Mouse (Mus musculus): Measurements from ENCODE around the gene Syncrip.

The Syncrip gene

DNA sequence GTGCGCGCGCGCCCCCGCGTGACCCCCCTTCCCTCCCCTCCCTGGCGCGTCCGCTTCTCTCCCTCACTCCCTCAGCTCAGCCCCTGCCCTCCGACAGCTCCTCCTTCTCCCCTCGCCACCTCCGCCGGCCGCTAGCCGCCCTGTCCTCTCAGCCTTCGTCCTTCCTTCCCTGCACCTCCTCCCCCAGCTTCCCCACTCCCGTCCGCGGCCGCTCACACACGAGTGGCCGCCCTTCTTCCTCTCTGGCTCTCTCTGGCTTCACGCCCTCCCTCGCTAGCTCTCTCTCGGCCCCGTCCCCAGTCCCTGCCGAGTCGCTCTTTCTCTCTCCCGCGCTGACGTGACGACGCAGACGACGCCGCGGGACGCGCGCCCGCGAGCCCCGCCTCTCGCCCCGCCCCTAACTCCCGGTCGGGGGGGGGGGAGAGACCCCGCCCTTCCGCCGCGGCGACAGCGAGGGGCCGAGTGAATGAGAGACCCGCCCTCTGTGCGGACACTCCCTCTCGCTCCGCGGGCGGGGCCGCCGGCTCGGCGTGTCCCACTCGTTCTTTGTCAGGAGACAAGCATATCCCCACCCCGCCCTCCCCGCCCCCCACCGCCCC, at the start of gene Syncrip:
Syncrip (minus strand) TSS at position 345 of the 599 bp plus-strand sequence.
- peak; percentile 90 to 93 for DNase-seq

DNA sequence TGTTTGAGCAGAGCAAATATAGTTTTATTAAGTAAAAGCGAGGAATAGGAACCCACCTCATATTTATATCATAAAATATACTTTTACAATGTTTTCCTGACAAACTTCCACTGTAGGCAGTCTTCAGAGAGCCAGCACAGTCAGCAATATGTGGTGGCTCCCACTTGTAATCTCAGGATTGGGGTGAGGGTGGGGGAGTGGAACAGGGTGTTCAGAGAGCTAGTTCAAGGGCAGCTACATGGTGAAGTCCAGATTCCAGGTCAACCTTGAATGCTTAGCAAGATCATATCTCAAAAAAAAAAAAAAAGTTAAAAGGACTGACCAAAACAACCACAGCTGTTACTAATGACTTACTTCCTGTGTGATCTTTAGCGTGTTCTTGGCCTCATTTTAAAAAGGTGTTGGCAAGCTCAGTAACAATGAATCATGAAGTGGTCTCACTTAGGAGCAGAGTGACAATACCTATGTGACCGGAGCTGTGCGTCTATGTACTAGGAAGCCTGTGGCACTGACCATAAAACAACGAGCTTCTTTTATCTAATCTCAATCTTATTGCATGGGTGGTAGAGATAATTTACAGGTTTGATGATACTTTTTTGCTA, 47.7 kb upstream of the Syncrip start:
- DNase-seq = no peak

DNA sequence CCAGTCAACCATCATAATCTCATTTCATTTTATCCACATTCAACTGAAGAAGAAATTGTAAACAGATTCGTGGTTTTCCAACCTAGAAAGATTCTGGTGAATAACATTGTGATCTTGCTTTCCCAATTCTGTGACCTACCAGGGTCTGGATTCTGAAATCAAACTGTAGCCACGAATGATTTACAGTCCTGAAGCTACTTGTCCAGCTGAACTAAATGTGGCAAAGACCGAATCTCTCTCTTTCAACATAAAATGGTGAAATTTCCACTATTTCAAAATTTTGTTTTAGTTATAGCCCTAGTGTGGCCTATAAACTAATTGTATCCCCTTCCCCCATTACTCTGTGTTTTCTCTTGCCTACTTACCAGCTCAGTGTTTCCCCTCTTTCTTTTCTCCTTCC, 47.2 kb upstream of the Syncrip start:
- no peak for DNase-seq

DNA sequence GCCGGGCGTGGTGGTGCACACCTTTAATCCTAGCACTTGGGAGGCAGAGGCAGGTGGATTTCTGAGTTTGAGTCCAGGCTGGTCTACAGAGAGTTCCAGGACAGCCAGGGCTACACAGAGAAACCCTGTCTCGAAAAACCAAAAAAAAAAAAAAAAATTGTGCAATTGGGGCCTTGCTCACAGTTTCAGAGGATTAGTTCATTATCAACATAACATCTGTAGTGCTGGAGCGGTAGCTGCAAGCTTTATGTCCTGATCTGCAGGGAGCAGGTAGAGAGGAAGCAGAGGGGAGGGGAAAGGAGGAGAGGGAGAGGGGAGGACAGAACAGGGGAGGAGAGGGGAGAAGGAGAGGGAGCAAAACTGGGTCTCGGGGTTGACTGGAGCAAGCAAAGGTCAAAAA, 46.4 kb upstream of the Syncrip start:
- DNase-seq = no peak

DNA sequence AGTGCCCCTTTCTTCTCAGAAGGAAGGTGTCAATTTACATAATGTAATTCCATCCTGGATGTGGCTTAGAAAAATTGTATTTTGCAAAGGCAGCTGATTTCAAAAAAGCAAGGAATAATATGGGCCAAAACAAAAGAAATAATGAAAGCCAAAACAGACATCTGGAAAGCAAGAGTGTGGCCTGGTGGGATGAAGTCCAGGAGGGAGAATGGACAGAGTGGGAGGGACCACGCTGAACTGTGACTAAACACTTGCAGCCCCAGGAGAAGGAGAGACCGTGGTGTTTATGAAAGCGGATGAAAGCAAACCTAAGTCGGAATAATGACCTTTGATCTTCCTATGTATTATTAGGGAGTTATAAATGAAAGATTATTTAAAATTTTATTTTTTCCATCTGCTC, 45.6 kb upstream of the Syncrip start:
- DNase-seq = no peak

DNA sequence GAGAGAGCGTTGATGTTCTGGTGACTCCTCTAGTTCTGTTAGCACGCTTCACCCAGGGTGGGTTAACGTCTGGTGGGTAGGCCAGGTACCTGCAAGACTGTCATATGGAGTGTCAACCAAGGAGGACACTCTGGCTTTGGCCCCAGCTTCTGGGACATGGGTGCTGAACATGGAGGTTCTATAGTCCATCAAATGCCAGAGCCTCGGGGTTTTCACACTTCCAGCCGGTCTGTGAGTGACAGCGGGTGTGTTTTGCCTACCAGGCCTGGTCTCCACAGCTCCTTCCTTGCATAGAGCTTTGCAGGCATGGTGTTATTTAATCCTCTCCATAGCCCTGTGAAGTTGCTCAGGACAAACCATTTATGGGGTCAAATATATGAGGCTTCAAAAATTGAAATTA, 43.0 kb upstream of the Syncrip start:
- no peak for DNase-seq

DNA sequence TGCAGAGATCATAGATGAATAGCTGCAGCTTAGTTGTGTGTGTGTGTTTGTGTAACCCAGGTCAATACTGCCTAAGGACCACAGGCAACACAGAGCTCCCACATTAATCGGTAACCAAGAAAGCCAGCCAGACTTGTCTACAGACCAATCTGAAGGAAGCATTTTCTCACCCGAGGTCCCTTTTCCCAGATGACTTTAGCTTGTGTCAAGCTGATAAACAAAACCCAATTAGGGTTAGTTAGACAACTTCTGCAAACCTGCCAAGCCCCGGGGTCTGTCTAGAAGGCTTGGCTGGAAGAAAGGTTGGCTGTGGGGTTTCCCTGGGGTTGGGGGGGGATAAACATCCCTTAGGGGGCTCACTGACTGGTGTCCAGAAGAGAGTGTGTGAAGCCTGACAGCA, 42.4 kb upstream of the Syncrip start:
- DNase-seq = no peak

DNA sequence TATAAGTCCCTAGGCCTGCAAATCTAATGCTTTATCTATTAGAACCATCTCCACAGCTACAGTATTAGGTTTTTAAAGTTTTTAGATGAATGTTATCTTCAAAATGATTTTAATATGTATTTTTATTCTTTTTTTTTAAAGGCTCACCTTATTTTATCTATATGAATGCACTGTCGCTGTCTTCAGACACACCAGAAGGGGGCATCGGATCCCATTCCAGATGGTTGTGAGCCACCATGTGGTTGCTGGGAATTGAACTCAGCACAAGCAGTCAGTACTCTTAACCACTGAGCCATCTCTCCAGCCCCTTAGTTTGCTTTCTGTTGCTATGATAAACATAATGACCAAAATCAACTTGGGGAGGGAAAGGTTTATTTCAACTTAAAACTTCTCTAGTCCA, 42.0 kb upstream of the Syncrip start:
- no peak for DNase-seq

DNA sequence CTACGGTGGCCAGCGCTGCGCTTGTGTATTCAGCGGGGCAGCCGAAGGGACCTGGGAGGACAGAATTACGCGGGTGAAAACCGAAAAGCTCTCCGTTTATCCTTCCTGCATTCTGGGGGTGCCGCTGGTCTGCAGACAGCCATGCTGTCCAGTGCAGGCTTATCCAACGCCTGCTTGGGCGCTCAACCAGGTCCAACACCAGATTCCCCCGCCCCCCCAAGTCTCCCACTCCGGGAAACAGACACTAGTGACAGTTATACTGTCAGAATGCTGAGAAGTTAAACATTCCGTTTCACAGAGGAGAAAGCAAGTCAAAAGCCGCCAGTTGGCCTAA, 40.9 kb upstream of the Syncrip start:
- no peak for DNase-seq

DNA sequence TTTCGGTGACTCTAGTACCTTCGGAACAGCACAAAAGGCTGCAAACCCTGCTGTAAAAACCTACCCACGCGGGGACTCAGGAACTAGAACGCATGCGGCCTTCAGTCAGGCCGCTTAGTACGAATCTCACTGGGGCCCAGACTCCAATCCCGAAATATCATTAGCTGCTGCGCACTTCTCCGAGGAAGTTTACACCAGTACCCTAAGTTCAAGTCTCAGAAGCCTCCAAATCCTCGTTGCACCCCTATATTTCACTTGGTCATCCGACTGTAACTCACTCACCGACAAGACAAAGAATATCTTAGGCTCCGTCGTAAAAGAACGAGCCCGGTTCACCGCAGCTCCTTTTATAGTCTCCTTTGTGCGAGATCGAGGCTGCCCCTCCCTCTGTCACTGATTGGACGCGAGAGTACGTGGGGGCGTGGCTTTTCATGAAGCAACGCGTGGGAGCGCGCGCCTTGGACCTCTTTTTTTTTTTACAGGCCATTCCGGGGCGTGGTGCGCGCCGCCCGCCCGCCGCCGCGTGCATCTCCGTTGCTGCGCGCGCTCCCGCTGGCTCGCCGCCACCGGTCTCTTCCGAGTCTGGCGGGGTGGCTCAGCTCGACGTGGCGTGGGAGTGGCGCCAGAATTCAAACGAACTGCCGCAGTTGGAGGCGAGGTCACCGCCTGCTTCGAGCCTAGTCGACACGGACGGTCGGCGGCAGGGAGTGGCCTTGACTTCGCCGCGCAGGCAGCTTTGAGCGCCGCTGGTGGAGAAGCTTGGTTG, 40.4 kb upstream of the Syncrip start:
- DNase-seq = peak; percentile 96 to 97

DNA sequence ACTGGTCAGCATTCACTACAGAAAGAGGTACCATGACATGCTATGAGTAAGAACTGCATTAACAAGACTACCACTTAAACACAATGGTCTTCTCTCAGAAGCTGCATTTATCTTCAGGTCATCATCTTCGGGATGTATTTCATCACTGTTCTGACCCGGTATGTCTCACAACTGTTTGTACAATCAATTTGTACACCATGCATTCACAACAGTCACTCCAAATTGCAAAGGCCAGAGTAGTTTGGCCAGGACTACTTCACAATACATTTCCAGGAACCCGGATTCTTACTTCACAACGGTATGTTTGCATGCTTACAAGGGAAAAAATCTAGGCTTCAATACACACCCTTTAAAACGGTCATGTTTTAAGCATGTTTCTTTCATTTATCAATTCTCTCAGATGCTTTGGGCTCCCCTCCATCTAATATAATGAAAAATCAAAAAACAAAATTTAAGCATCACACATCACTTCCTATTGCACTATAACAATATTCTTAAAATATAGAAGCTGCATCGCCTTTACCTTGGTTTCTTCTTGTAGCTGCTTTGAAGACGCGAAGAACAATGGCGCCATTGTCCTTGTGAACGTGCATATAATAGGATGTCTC, 39.7 kb upstream of the Syncrip start:
- DNase-seq = peak in 1 of 2 experiments; percentile 16

DNA sequence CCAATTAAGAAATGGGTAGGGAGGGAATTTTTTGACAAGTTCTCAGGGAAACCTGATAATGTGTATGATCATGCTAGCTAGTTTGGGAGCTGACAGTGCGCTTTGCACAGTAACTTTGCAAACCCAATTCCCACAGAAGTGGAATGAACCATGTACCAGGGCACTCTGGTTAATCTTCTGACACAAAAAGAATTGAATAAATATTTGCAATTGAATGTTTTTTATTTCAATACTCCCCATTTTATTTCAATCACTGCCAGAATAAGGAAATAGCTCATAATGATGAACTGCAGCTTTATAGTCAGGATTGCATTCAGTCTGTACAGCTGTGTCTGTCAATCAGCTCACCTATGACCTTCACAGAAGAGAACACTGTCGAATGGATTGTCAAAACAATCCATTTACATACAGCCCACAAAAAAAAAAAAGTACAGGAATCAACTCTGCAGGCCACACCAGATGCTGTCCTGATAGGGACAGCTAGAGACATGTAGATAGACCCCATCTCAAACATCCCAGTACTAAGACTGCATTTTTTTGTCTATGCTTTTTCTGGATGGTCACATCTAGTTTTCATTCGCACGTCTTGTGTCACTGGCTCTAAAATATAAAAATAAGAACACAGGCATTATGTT, 38.6 kb upstream of the Syncrip start:
- no peak for DNase-seq

DNA sequence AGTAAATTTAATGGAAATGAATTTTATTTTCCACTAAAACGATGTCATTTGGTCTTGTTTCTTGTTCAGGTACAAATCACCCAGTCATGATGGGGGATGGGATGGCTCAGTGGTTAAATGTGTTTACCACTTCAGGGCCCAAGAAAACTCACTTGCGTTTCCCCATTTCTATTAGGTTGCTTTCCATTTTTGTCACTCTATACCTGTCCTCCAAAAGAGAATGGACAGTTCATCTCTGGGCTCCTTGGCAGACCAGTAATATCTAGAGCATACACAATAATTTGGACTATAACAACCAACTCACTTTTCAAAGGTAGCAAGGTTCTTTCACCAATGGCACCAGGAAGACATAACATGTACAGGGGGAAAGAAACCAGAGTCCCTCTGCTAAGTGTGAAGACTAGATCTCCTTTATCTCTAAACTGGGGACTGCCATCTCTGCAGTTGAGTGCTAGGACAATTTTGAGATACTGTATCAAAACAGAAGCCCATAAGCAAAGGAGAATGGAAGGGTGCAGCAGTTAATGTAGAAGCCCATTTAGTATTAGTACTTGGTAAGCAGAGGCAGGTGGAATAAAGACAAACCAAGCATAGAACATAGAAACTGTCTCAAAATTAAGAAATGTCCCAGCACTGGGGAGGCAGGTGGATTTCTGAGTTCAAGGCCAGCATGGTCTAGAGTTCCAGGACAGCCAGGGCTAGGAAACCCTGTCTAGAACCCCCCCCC, 37.9 kb upstream of the Syncrip start:
- DNase-seq = no peak

DNA sequence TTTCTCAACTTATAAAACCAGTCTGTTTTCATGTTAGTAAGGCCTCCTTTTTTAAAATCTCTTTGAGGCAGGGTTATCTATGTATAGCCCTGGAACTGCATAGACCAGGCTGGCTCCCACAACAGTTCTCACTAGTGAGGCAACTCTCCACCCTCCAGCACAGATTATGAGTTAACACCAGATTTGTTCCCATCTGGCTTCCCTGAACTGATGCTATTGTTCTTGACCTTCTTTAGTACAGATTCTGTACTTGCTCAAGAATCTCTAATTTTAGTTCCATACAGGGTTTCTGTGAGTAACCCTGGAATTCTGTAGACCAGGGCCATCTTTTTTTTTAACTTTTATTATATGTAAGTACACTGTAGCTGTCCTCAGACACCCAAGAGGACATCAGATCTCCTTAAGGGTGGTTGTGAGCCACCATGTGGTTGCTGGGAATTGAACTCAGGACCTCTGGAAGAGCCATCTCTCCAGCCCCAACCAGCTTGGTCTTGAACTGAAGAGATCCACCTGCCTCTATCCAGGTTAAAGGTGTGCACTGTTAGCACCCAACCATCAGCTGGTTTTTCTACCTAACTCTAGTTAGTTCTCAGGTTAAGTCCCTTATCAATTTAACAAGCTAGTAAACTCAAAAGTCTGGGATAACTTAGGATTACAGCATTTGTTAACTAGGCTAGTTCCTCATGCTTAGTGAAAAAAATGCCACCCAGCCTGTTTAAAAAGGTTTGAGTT, 37.2 kb upstream of the Syncrip start:
- DNase-seq = no peak

DNA sequence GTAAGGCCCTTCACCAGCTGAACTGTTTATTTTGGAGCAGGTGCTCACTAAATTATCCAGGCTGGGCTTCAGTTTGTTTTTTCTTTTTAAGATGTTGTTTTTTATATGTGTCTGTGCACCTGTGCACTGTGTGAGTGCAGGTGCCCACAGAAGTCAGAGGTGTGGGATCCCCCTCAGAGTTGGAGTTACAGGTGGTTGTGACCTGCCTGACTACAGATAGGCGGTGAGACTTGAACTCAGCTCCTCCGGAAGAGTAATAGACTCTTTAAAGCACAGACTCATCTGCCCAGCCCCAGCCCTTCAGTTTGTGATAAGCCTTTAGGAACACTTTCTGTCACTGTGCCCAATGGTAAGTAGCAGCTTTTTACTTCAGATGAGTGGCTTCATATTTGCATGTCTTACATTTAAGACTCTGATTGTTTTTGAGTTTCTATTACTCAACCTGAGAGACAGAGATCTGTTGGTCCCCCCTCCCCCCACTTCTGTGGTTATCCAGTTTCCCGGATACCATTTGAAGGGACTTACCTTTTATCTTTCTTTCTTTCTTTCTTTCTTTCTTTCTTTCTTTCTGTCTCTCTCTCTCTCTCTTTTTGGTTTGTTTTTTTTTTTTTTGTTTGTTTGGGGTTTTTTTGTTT, 34.1 kb upstream of the Syncrip start:
- DNase-seq = no peak

DNA sequence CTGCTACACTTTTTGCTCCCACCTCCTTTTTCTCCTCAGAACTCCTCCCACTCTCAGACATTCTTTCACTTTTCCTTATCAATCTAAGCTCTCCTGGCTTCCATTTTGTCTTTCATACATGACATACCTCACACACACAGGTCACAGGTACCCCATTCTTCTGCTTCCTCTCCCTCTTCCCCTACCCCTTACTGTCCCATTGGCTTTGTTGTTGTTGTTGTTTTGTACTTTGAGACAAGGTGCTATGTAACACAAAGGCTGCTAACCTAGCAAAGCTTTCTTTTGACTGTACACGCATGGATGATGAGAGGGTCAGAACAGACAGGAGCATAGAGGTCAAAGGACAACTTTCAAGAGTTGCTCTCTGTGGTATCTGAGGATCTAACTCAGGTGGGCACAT, 33.2 kb upstream of the Syncrip start:
- no peak for DNase-seq

DNA sequence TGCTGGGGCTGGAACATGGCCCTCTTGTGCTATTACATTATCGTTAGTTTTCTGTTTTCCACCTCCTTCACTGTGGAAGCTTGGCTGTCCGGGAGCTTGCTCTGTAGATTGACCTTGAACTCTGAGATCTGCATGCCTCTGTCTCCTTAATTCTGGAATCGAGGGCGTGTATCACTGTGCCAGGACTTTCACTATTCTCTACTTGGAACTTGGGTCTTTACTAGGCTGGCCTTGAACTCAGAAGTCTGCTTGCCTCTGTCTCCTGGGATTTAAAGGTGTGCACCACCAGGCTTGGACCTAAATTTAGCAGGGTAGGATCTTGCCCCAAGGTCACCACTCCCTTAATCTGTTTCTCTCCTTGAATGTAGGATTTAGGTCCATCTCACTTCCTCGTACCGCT, 19.5 kb upstream of the Syncrip start:
- DNase-seq = no peak

DNA sequence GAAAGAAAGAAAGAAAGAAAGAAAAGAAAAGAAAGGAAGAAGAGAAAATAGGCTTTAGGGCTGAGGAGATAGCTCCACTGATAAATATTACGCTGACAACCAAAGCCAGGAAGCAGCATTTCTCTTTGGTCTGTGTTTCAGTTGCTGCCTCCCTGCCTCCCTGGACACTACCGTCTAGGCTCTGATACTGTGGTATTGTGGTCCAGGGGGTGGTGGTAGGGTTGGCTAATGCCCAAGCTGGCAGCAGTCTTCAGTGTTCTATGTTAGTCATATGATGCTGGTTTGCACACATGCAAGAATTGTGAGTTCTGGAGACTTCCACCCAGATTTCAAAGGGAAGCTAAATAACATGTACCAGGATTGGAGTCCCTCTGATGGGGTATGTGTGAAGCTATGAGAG, 17.7 kb upstream of the Syncrip start:
- DNase-seq = no peak

DNA sequence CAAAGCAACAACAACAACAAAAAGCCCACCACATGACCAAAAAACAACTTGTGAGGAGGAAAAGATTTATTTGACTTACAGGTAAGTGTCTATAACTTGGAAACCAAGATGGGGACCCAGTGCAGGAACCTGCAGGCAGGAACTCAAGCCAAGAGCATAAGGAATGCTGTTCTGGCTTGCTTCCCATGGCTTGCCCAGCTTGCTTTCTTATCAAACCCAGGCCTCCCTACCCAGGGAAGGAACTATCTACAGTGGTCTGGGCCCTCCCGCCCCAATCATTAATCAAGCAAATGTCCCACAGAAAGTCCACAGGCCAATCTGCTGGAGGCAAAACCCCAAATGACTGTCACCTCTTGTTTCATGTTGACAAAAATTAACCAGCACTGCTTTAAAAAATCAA, 10.1 kb upstream of the Syncrip start:
- DNase-seq = no peak

DNA sequence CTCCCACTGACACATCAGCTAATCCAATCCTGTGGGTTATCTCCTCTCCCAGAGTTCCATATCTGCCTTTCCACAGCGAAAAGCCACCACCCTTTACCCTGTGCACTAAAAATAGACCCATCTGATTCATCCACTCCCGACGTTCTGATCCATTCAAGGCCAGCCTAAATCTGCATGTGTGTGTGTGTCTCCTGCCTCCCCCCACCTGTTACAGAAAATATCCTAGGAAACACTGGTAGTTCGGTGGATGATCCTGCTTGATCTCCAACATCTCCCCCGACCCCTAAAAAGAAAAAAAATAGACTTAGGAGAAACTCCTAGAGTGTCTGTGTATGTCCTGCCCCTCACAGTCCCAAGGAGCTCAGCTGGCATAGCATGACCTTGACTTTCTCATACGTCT, 2.2 kb upstream of the Syncrip start:
- DNase-seq = no peak

DNA sequence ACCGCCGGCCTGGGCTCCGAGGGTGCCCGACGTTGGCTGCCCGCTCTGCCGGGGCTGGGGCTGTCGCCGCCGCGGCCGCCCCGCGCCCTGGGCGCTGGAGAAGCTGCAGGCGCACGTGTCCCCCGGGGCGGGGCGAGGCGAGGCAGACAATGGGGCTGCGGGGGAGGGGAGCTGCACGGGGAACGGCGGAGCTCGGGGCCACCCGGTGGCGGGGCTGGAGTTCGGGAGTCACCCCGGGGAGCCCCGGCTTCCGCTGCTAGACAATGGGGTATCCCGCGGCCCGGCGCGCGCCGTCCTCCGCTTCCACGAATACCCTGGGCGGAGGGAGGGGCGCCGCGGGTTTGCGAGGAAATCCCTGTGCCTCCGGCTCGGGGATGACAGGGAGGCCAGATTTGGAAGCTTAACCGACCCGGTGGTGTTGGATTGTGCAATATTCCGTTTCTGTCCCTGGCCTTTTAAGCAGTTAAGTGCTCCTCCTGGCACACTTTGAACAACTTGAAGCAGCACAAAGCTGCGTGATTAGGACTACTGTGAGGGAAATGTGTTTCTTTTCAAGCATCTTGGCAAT, 539 bp upstream of the Syncrip start:
- peak; percentile 83 to 89 for DNase-seq

All from cerebellum, adult 18-20 months (tissue).